Mouse (Mus musculus) heart, adult 2 months (tissue): Measurements from ENCODE around the gene Kcnip3.

Experiments
- CTCF ChIP-seq: fragments of 200-600 bp; IDR thresholded peaks from 2 replicates; pipeline ENCODE4 v1.8.1; 2022; ENCODE audit warnings: antibody characterized with exemption, mild to moderate bottlenecking, moderate library complexity
- POLR2A ChIP-seq: fragments of 200-500 bp; IDR thresholded peaks from 2 replicates; pipeline ENCODE4 v1.6.1; 2011; ENCODE audit warnings: mild to moderate bottlenecking, low read depth, low read length, control low read depth; ENCODE audit not compliant: insufficient read depth

DNA sequence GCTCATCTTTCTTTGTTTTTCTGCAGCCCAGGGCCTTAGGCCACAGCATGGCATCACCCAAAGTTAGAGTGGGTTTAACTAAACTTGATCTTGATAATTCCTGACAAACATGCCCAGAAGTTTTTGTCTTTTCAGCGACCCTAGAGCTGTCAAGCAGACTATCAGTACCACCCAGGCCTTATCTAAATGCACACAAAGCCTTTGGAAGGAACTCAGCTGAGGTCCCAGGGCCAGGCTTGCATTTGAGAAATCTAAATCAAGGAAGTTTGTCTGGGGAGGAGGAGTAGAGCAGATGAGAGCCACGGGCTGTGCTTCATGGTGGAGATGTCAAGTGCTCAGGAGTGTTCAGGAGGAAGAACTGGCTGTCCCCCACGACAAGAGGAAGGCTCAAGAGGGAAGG is 75.0 kb downstream of the Kcnip3 start:
- TF ChIP-seq POLR2A (no peak), CTCF (no peak)
